Mouse (Mus musculus) hindbrain, embryonic 11.5 days (tissue): ENCODE data around the gene Utp11. TPM values are rescaled to one million over a fixed set of nuclear protein-coding genes. Genes with fewer than 3 reads are reported as not detected.

ENCODE experiments used
- ATAC-seq: fragments of 200-750 bp; cut with Nextera tagmentation; 2 replicates; pipeline ENCODE4 v1.8.0; 2017; ENCODE audit warnings: mild to moderate bottlenecking, moderate TSS enrichment, moderate library complexity; ENCODE audit not compliant: low FRiP score
- DNase-seq: peaks from one replicate; pipeline ENCODE4 v3.0.0-alpha.2; 2015; ENCODE audit warnings: low spot score
- H3K27ac ChIP-seq: fragments of 300-500 bp; sonication (generic); 2 replicates; pipeline ENCODE4 v1.5.1; 2014; ENCODE audit warnings: mild to moderate bottlenecking, low read depth, low read length
- H3K27me3 ChIP-seq: fragments of 300-500 bp; sonication (generic); 2 replicates; pipeline ENCODE4 v1.6.1; 2014; ENCODE audit warnings: mild to moderate bottlenecking, low read length, moderate library complexity, mixed read lengths; ENCODE audit not compliant: control insufficient read depth, insufficient read depth
- H3K36me3 ChIP-seq: fragments of 300-500 bp; sonication (generic); 2 replicates; pipeline ENCODE4 v1.6.1; 2014; ENCODE audit warnings: mild to moderate bottlenecking, low read length, moderate library complexity, mixed read lengths; ENCODE audit not compliant: control insufficient read depth, insufficient read depth
- H3K4me1 ChIP-seq: fragments of 300-500 bp; sonication (generic); replicated peaks from 2 replicates; pipeline ENCODE4 v1.6.1; 2014; ENCODE audit warnings: low read length, mixed read lengths; ENCODE audit not compliant: control insufficient read depth, insufficient read depth
- H3K4me2 ChIP-seq: fragments of 300-500 bp; sonication (generic); replicated peaks from 2 replicates; pipeline ENCODE4 v1.6.1; 2014; ENCODE audit warnings: mild to moderate bottlenecking, low read depth, low read length
- H3K4me3 ChIP-seq: fragments of 300-500 bp; sonication (generic); 2 replicates; pipeline ENCODE4 v1.5.1; 2014; ENCODE audit warnings: low read depth, low read length
- H3K9ac ChIP-seq: fragments of 300-500 bp; sonication (generic); 2 replicates; pipeline ENCODE4 v1.6.1; 2014; ENCODE audit warnings: low read depth, low read length
- H3K9me3 ChIP-seq: fragments of 300-500 bp; sonication (generic); 2 replicates; pipeline ENCODE4 v1.6.1; 2016; ENCODE audit warnings: low read length; ENCODE audit not compliant: control insufficient read depth
- WGBS: fragments of 180-500 bp; shearing (Covaris S2); extraction: QIAGEN DNeasy Blood & Tissue Kit; methylation state at CpG from one replicate; pipeline ENCODE4 v1.1.7; 2014; 5-methylcytosine and 5-hydroxymethylcytosine counted together
- microRNA counts: library from miRNA; unstranded; fragments of <30 nt; microRNA quantifications from one replicate; lab custom pipeline; 2015
- polyA plus RNA-seq: library from polyadenylated mRNA; unstranded; fragments of >200 nt; fragmentation: Nextera tagmentation; extraction: Ambion mirVana; gene quantifications from 2 replicates; pipeline ENCODE4 v1.2.1, GENCODE M21; 2014

Gene Utp11
- polyA plus RNA-seq, 1 experiment from 2014 or later: 67.5 TPM

DNA sequence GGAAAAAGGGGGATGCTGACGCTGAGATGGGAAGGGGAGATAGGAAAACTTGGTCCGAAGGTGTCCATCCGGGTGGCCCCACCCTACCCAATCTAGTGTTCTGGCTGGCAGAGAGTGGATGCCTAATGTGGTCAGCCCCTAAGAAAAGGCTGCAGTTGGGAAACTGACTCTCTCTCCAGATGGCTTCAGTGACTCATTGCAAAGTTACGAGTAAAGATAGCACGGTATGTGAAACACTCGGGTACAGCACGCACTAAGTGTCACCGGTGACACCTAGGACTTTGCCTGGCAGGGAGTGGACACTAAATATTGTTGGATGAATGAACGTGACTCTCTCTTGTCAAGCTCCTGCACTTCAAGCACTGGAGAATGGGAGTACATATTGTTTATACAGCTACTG, 49.5 kb downstream of the Utp11 start:
- DNase-seq (no peak), ATAC-seq (no peak)
- H3K4me1 ChIP-seq: no peaks in the 10 kb centered on the region
- H3K27ac ChIP-seq: no peak overlapping the region
- H3K36me3 ChIP-seq: no peaks in the 10 kb centered on the region
- no peak overlapping the region for H3K4me2 ChIP-seq
- H3K4me3 ChIP-seq: no peak overlapping the region
- no peak overlapping the region for H3K9ac ChIP-seq
- H3K9me3 ChIP-seq: no peaks in the 10 kb centered on the region
- 90% methylated on average over 9 of the region's 9 CpGs for WGBS
- H3K27me3 ChIP-seq: 0 out of 2 replicates have a peak, but pooled peaks cover 2% of the 10 kb centered on the region

DNA sequence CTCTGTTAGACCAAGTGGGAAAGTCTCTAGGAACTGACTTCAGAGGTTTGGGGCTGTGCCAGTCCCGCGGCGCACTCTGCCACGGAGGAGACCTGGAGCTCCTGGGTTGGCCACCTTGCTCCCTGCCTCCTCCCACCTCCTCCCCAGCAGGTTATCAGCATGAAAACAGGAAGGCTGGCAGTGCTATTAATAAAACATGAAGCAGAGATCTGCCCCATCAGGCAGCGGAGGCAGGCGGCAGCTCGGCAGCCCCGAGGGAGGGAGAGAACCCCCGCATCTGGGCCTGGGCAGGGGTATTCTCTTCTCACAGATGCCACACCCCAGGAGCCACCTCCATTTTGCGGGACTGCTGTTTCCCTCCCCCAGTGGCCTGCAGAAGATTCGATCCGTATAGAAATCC, 53.7 kb downstream of the Utp11 start:
- Histone ChIP-seq H3K27me3 (no peaks in the 10 kb centered on the region), H3K4me1 (no peaks in the 10 kb centered on the region), H3K27ac (no peak overlapping the region), H3K9me3 (no peaks in the 10 kb centered on the region), H3K9ac (no peak overlapping the region), H3K4me3 (no peak overlapping the region), H3K4me2 (no peak overlapping the region), H3K36me3 (no peaks in the 10 kb centered on the region)
- DNase-seq (no peak), ATAC-seq (no peak)
- WGBS: 18% methylated on average over 12 of the region's 12 CpGs

- Histone ChIP-seq H3K9ac (no peak overlapping the region), H3K27me3 (no peaks in the 10 kb centered on the region), H3K4me1 (no peaks in the 10 kb centered on the region), H3K4me3 (no peak overlapping the region), H3K36me3 (no peaks in the 10 kb centered on the region), H3K27ac (no peak overlapping the region), H3K4me2 (no peak overlapping the region), H3K9me3 (no peaks in the 10 kb centered on the region)
- ATAC-seq: no peak
- peak; percentile 67 for DNase-seq
- WGBS: 4% methylated on average over 9 of the region's 9 CpGs
Observed at GRCm38 (mm10) chr4:124633281-124633680, 60.1 kb downstream of the Utp11 start.

DNA sequence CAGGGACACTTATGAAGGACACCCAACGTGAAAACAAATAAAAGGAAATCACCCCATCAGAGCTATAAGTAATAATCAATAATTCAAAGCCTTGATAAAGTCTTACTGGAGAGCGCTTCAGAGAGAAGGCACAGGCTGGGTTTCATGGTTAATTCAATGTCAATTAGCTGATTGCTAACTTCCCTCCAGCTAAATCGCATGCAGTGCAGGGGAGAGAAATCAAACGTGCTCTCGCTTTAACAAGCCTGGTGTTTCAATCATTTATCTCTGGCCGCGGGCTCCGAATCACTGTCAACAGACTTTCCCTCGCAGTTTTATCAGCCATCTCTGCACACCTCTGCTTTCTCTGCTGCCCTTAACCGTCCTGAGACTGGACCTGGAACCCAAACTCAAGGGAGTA, 60.5 kb downstream of the Utp11 start:
- Histone ChIP-seq H3K27me3 (no peaks in the 10 kb centered on the region), H3K36me3 (no peaks in the 10 kb centered on the region), H3K4me3 (no peak overlapping the region), H3K9ac (no peak overlapping the region), H3K9me3 (no peaks in the 10 kb centered on the region), H3K27ac (no peak overlapping the region), H3K4me1 (no peaks in the 10 kb centered on the region), H3K4me2 (no peak overlapping the region)
- DNase-seq: no peak
- 71% methylated on average over 10 of the region's 10 CpGs for WGBS
- ATAC-seq: no peak

DNA sequence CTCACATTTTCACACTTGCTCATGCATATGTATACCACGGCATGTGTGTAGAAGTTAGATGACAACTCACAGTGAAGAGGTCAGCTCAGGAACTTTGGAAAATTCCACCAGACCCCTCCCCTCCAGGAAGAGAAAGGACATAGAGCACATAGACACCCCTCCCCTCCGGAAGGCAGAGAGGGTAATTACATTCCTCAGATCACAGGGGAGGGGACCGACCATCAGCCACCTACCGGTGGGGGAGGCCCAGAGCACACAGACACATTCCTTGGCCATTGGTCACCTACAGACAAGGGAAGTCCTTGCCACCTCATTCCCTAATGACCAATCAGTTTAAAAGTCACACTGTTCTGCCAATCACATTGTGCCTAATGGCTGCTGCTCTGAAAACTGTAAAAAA, 61.9 kb downstream of the Utp11 start:
- H3K27ac ChIP-seq: no peak overlapping the region
- ATAC-seq (no peak), DNase-seq (no peak)
- no peaks in the 10 kb centered on the region for H3K9me3 ChIP-seq
- H3K4me3 ChIP-seq: no peak overlapping the region
- WGBS: 56% methylated on average over 4 of the region's 4 CpGs
- H3K4me1 ChIP-seq: peaks cover 2% of the 10 kb centered on the region; the same call in 1 of the 2 replicates
- no peaks in the 10 kb centered on the region for H3K36me3 ChIP-seq
- H3K9ac ChIP-seq: no peak overlapping the region
- no peaks in the 10 kb centered on the region for H3K27me3 ChIP-seq
- no peak overlapping the region for H3K4me2 ChIP-seq

MicroRNAs within 50 kb of the gene (microRNA counts, 519-probe panel; counts per million panel counts)
- not detected for microRNA mmu-miR-697 (lab: Ali Mortazavi, UCI)

Other genes starting within 250 kb of the Utp11 start
- gene 3100002H09Rik, start 82.8 kb downstream of the Utp11 start, polyA plus RNA-seq: 0.40 and 0.53 TPM in 2 replicates
- gene Pou3f1, start 36.8 kb downstream of the Utp11 start, polyA plus RNA-seq: 17.4 and 18.8 TPM in 2 replicates
- 3.2 and 4.7 TPM in 2 replicates for gene Fhl3, start 7.1 kb upstream of the Utp11 start, polyA plus RNA-seq
- gene Sf3a3, start 21.2 kb upstream of the Utp11 start, polyA plus RNA-seq: 197 and 210 TPM in 2 replicates
- gene Inpp5b, start 48.2 kb upstream of the Utp11 start, polyA plus RNA-seq: 24.9 and 32.3 TPM in 2 replicates
- gene Mtf1, start 108.5 kb upstream of the Utp11 start, polyA plus RNA-seq: 15.1 and 15.9 TPM in 2 replicates
- 44.0 and 50.8 TPM in 2 replicates for gene Yrdc, start 157.1 kb upstream of the Utp11 start, polyA plus RNA-seq
- 55.0 and 55.9 TPM in 2 replicates for gene 1110065P20Rik, start 157.6 kb upstream of the Utp11 start, polyA plus RNA-seq
- gene Maneal, start 168.6 kb upstream of the Utp11 start, polyA plus RNA-seq: 10.0 and 10.3 TPM in 2 replicates
- 4.4 and 7.4 TPM in 2 replicates for gene Epha10, start 187.3 kb upstream of the Utp11 start, polyA plus RNA-seq
- gene 9930104L06Rik, start 243.4 kb upstream of the Utp11 start, polyA plus RNA-seq: 4.2 and 5.5 TPM in 2 replicates
- gene Cdca8, start 245.7 kb upstream of the Utp11 start, polyA plus RNA-seq: 192 and 195 TPM in 2 replicates